Mouse (Mus musculus) lung, adult 18-20 months (tissue): ENCODE results near the gene Eif4a2.

Source experiments
- DNase-seq, 2 experiments: peaks; one replicate each; pipeline ENCODE4 v3.0.0; 2022; ENCODE audit warnings: mixed read lengths in 2 of 2

Gene Eif4a2

GRCm38 (mm10) chr16:23145211-23145610 is 38.0 kb downstream of the Eif4a2 start:
- DNase-seq: no peak

GRCm38 (mm10) chr16:23146280-23146679 is 39.0 kb downstream of the Eif4a2 start, which contains the start of gene Adipoq:
Gene Adipoq, plus strand, starts transcription at chr16:23146536.
- DNase-seq: no peak

- DNase-seq: no peak
These were observed 41.7 kb downstream of the Eif4a2 start for GRCm38 (mm10) chr16:23148936-23149335.

- DNase-seq: no peak
These were observed 42.2 kb downstream of the Eif4a2 start for GRCm38 (mm10) chr16:23149396-23149795.

- DNase-seq: peak in 1 of 2 experiments; percentile 34
These were observed 44.2 kb downstream of the Eif4a2 start for GRCm38 (mm10) chr16:23151423-23151822.

- DNase-seq: no peak
These were observed 47.0 kb downstream of the Eif4a2 start for GRCm38 (mm10) chr16:23154261-23154660.

- no peak for DNase-seq
These were observed 49.8 kb downstream of the Eif4a2 start for GRCm38 (mm10) chr16:23157013-23157412.

- DNase-seq: no peak
These were observed 51.0 kb downstream of the Eif4a2 start for GRCm38 (mm10) chr16:23158292-23158691.

GRCm38 (mm10) chr16:23158957-23159356 is 51.7 kb downstream of the Eif4a2 start:
- no peak for DNase-seq

- DNase-seq: no peak
These were observed 52.5 kb downstream of the Eif4a2 start for GRCm38 (mm10) chr16:23159749-23160148.

- DNase-seq: no peak
These were observed 54.9 kb downstream of the Eif4a2 start for GRCm38 (mm10) chr16:23162116-23162515.
